Mouse (Mus musculus) limb, embryonic 10.5 days (tissue): ENCODE results near the gene Hmgn2. TPM values are rescaled to one million over a fixed set of nuclear protein-coding genes. Genes with fewer than 3 reads are reported as not detected.
A peak's percentile ranks its signal among the peaks of the same experiment; 100 is the strongest.

Source experiments
- DNase-seq: peaks from one replicate; pipeline ENCODE4 v3.0.0-alpha.2; 2017; ENCODE audit warnings: low spot score
- H3K27ac ChIP-seq: fragments of 300-500 bp; sonication (generic); 2 replicates; pipeline ENCODE4 v1.5.1; 2016; ENCODE audit warnings: mild to moderate bottlenecking
- H3K27me3 ChIP-seq: fragments of 300-500 bp; sonication (generic); 2 replicates; pipeline ENCODE4 v1.6.1; 2016; ENCODE audit warnings: low read depth, mild to moderate bottlenecking; ENCODE audit not compliant: poor library complexity, severe bottlenecking
- H3K36me3 ChIP-seq: fragments of 300-500 bp; sonication (generic); 2 replicates; pipeline ENCODE4 v1.6.1; 2016; ENCODE audit warnings: mild to moderate bottlenecking, moderate library complexity
- H3K4me1 ChIP-seq: fragments of 300-500 bp; sonication (generic); 2 replicates; pipeline ENCODE4 v1.6.1; 2016
- H3K4me3 ChIP-seq: fragments of 300-500 bp; sonication (generic); 2 replicates; pipeline ENCODE4 v1.5.1; 2016; ENCODE audit warnings: mild to moderate bottlenecking, moderate library complexity
- H3K9me3 ChIP-seq: fragments of 300-500 bp; sonication (generic); replicated peaks from 2 replicates; pipeline ENCODE4 v1.6.1; 2016; ENCODE audit warnings: mild to moderate bottlenecking
- WGBS: fragments of 180-500 bp; shearing (Covaris S2); methylation state at CpG from one replicate; pipeline ENCODE4 v1.1.7; 2016; 5-methylcytosine and 5-hydroxymethylcytosine counted together
- polyA plus RNA-seq: library from polyadenylated mRNA; unstranded; fragments of >200 nt; fragmentation: Nextera tagmentation; extraction: Ambion mirVana; gene quantifications from 2 replicates; pipeline ENCODE4 v1.2.1, GENCODE M21; 2016

Gene Hmgn2
- polyA plus RNA-seq, result 2,670 and 2,950 TPM in 2 replicates

DNA sequence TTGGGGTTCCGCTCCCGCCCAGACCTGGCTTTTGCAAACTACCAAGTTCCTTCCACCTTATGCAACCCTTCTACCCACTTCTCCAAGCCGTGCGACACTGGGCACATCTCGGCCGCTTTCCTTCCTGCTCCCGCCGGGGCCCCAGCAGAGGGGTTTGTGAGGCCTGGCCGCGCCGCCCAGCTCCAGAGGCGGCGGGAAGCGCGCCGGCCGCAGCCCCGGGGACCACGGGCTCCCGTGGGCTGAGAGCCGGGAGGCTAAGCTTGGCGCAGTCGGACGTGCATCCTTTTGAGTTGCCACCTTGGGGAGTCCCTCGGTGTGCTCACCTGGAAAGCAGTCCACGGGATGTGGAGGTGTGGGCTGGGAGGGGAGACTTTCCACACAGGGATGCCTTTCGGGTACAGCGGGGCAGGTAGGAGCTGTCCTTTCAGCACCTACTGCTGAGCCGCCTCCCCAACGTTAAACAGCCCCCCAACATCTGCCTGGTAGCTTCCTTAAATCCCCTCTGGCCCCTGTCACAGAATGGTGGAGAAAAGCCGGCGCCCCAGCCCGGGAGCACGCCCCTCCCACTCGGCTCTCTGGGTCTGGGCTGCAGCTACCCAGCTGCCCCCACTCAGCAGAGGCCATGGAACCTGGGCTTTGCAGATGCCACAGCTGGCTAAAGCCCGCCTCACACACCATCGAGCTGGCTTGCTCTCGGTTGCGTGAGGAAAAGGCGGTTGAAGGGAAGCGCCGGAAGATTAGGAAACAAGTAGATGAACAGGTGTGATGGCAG lies at the start of gene Hmgn2:
TSS of gene Hmgn2 (minus strand) at position 501 of the 772 bp plus-strand sequence.
- peak within 1 kb of the TSS; percentile 99 for H3K27ac ChIP-seq

DNA sequence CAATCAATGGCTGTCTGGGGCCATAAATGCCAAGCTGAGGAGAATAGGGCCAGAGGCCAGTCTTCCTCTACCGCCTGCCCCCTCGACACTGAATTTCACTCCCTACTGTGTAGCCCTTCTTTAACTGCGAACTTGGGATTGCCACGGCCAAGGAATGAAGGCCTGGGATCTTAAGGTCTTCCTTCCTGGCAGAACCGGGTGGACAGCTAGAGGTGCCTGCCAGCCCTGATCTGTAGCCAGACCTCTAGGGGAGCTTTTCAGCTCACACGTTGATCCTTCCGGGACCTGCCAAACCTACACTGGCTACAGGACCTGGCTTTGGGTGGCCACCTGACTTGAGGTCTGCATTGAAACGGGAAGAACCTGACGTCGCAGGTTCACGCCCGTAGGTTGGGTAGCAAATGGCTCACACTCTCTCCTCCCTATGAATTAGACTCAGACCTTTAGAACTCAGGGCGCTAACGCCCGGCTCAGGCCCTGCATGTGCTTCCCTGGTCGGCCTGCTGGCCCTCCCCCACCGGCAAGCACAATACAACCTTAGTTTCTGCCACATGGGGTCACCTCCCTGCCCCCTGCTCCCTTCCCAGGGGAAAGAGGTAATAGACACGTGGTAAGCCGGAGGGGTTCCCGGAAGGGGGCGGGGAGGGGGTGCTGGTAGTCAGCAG lies 48.9 kb upstream of the Hmgn2 start:
- H3K27ac ChIP-seq, result peak overlapping the region; percentile 86
- H3K36me3 ChIP-seq, result 0 out of 2 replicates have a peak, but pooled peaks cover 3% of the 10 kb centered on the region
- WGBS, result under 1% methylated on average over 21 of the region's 21 CpGs
- no peaks in the 10 kb centered on the region for H3K27me3 ChIP-seq
- peak; percentile 76 for DNase-seq
- no peaks in the 10 kb centered on the region for H3K9me3 ChIP-seq
- peak overlapping the region; percentile 58 for H3K4me3 ChIP-seq
- peaks cover 71% of the 10 kb centered on the region for H3K4me1 ChIP-seq

More for the DNA sequence above, at the start of gene Hmgn2:
- Histone ChIP-seq H3K9me3 (no peaks in the 10 kb centered on the region), H3K27me3 (0 out of 2 replicates have a peak, but pooled peaks cover 4% of the 10 kb centered on the region), H3K4me3 (peak within 1 kb of the TSS; percentile 79), H3K36me3 (peaks cover 67% of the 10 kb centered on the region), H3K4me1 (peaks cover 31% of the 10 kb centered on the region)
- peak; percentile 77 for DNase-seq
- WGBS, result under 1% methylated on average over 42 of the region's 42 CpGs

DNA sequence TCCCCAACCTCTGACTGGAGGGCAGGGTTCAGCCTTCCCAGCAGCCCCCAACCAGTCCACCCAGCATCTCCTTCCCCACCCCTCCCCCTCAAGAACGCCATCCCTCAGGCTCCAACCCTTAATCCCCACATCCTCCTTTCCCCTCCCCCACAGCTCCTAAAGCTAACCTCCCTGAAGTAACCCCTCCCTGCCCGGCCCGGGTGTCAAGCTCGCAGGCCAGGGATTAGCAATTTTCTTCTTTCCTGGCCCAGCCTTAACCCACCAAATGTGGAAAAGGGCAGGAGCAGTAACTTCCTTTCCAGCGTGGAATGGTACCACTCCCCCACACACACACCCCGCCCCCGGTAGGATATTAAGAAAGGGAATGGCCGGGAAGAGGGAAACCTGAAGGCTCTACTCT lies 48.3 kb upstream of the Hmgn2 start:
- Histone ChIP-seq H3K9me3 (no peaks in the 10 kb centered on the region), H3K27ac (peak overlapping the region; percentile 86), H3K4me3 (peak overlapping the region; percentile 58), H3K36me3 (0 out of 2 replicates have a peak, but pooled peaks cover 3% of the 10 kb centered on the region), H3K27me3 (no peaks in the 10 kb centered on the region), H3K4me1 (peaks cover 77% of the 10 kb centered on the region)
- DNase-seq, result peak; percentile 73
- WGBS, result 0% methylated on average over 8 of the region's 8 CpGs

DNA sequence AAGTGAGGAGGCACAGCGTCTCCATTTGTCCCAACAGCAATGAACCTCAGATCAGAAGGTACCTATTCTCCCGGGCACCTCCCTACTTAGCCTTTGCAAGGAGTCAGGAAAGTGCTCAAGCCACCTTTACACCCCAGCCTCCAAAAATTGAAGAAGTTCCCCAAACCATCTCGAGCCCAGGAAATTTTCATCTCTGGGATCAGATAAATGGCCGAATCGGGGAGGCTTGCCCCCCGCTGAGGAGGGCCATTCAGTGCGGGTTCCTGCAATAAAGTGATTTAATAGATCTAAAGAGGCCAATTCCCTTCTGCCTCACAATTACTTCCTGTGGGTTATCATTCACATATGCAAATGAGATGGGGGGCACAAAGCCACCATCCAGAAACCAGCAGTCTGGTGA lies 47.8 kb upstream of the Hmgn2 start:
- H3K36me3 ChIP-seq, result 0 out of 2 replicates have a peak, but pooled peaks cover 3% of the 10 kb centered on the region
- H3K9me3 ChIP-seq, result no peaks in the 10 kb centered on the region
- WGBS, result 3% methylated on average over 7 of the region's 7 CpGs
- no peak for DNase-seq
- peaks cover 82% of the 10 kb centered on the region for H3K4me1 ChIP-seq
- peak overlapping the region; percentile 86 for H3K27ac ChIP-seq
- H3K4me3 ChIP-seq, result peak overlapping the region; percentile 58
- H3K27me3 ChIP-seq, result no peaks in the 10 kb centered on the region

DNA sequence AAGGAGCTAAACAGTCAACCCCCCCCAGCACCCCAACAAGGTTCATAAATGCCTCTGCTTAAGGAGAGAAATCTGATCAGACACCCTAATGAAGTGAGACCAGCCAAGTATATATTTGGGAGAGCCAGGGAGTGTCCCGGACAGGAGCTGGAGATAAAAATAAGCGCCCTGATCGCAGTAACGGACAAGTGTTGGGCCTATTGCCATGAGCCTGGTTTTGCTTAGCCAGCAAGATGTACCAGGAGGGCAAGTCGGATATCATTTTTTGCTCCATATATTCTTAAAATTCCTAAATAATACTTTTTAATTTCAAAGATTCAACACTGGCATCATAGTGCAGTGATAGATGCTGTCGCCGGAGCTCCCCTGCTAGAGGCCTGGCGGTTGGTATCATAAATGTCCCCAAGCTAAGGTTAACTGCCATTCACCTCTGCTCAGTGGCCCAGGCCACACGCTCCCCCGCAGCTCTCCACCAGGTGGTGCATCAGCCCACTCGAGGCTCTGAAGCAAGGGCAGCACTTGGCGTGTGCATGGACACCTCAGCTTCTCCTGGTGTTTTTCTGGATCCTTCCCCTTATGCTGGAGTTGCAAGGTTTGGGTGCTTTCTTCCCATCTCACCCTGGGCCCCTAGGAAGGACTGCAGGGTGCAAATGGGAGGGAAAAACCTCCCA lies 44.5 kb upstream of the Hmgn2 start:
- peak; percentile 58 for DNase-seq
- no peaks in the 10 kb centered on the region for H3K27me3 ChIP-seq
- no peak overlapping the region for H3K27ac ChIP-seq
- H3K36me3 ChIP-seq, result peaks cover 15% of the 10 kb centered on the region; the same call in 1 of the 2 replicates
- H3K4me1 ChIP-seq, result peaks cover 61% of the 10 kb centered on the region
- no peaks in the 10 kb centered on the region for H3K9me3 ChIP-seq
- H3K4me3 ChIP-seq, result no peak overlapping the region
- 52% methylated on average over 12 of the region's 12 CpGs for WGBS

DNA sequence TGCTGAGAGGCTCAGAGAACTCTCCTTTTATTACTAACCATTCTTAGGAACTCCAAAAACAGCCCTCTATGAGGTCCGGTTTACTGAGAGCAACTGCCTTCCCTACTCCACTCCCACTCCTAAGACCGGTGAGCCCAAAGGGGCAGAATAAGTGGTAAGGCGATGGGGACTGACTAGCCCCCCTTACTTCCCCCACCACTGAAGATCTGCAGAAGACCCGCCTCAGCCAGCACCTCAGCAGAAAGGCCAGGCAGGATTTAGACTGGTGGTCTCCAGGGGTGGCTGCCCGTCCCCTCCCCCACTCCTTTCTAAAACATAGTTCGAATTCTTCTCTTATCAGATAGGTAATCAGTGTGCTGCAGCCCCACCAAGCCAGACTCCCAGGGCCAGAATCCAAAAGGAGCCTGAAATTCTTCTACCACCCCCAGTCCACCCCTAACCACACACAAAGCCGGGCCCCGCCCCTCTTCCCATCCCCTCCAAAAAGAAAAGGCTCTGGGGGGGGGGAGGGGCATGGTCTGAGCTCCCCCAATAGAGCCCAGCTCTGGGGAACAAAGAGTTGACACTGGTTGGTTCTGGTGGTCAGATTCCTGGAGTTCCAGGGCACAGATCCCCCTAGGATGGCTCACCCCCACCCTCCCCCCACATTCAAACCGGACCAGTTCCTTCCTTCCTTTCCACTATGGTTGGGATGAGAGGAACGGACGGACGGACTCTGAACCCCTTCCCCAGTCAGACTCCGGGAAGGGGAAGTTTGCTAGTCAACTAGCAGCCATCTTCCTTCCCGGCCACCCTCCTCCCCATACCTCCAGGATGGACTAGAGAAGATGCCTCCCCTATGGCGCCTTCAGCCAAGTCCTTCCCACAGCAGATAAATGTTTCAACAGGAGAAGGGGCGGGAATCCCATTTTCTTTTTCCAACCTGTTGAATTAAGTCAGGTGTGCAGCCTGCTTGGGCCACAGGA lies 43.3 kb upstream of the Hmgn2 start:
- Histone ChIP-seq H3K9me3 (no peaks in the 10 kb centered on the region), H3K36me3 (peaks cover 28% of the 10 kb centered on the region), H3K27ac (peak overlapping the region; percentile 64), H3K4me3 (peak overlapping the region; percentile 8; the same call in 1 of the 2 replicates), H3K4me1 (peaks cover 49% of the 10 kb centered on the region), H3K27me3 (no peaks in the 10 kb centered on the region)
- WGBS, result 23% methylated on average over 16 of the region's 16 CpGs
- no peak for DNase-seq

DNA sequence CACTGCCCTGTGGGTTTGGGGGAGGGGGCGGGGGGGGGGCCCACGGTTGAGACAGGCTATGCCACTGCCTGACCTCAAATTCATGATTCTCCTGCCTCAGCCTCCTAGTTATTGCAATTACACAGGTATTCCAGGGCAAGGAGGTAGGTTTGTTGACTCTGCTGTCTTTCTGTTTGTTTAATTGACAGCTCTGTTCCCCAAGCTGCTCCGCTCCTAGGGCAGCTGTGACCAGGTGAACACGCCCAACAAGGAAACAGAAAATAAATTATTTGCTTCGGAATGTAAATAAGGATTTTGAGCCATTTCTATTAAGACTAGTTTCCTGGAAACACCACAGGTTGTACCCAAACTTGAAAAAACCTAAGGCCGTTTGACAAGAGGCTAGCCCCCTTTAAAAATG lies 41.3 kb upstream of the Hmgn2 start:
- 86% methylated on average over 6 of the region's 6 CpGs for WGBS
- Histone ChIP-seq H3K4me1 (peaks cover 31% of the 10 kb centered on the region), H3K36me3 (peaks cover 41% of the 10 kb centered on the region), H3K27ac (no peak overlapping the region), H3K4me3 (no peak overlapping the region), H3K27me3 (no peaks in the 10 kb centered on the region), H3K9me3 (no peaks in the 10 kb centered on the region)
- DNase-seq, result no peak

DNA sequence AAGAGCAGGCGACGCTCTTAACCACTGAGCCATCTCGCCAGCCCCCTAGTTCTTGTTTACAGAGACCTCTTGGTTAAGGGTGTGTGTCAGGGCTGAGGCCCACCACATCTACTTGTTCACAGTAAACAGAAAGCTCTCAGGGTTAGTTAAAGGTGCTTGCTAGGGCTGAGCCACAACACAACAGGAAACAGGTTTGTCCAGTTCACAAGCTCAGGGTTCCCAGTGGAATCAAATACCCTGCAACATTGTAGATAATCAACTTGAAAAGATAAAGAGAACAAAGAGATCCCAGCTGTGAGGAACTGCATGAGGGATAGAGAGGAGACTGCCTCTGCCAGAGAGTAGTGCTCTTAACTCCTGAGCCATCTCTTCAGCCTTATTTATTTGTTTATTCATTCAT lies 38.4 kb upstream of the Hmgn2 start:
- Histone ChIP-seq H3K27me3 (no peaks in the 10 kb centered on the region), H3K4me3 (no peak overlapping the region), H3K36me3 (peaks cover 52% of the 10 kb centered on the region), H3K27ac (no peak overlapping the region), H3K9me3 (no peaks in the 10 kb centered on the region), H3K4me1 (peaks cover 12% of the 10 kb centered on the region)
- no peak for DNase-seq
- 95% methylated on average over 3 of the region's 3 CpGs for WGBS

DNA sequence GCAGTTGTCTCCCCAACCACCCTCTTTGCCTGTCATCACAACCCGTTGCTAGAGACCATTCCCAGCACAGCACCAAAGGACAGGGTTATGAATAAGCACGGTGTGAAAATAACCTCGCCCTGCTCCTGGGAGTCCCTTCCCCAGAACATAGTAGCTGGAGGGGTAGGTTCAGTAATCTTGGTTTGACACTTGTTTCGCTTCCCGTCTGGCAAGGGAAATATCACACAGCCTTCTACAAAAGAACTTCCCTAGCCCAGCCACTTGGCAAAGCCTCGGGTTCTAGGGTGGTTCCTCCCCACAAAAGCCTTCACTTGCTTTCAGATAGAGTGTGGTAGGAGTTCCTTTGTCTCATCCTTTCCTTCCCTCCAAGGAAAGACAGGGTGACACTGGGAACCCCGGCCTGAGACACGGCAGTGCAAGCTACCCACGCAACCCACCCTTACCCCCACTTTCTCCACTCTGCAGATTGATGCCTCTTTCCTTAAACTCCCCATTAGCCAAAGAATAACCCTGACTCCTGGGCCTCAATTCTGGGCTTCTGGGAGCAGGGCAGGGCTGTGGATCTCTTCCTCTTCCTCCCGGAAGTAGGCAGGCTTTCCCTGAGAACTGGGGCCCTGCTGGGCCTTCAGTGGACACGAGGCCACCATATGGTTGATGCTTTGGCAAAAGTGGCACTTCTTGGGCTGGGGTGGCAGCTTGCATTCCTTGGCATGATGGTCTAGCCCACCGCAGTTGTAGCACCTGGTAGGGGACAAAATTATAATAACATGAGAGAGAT lies 37.3 kb upstream of the Hmgn2 start:
- 92% methylated on average over 12 of the region's 12 CpGs for WGBS
- H3K27ac ChIP-seq, result no peak overlapping the region
- H3K36me3 ChIP-seq, result peaks cover 52% of the 10 kb centered on the region
- 0 out of 2 replicates have a peak, but pooled peaks cover 3% of the 10 kb centered on the region for H3K4me1 ChIP-seq
- H3K4me3 ChIP-seq, result no peak overlapping the region
- no peaks in the 10 kb centered on the region for H3K9me3 ChIP-seq
- no peak for DNase-seq
- H3K27me3 ChIP-seq, result no peaks in the 10 kb centered on the region

DNA sequence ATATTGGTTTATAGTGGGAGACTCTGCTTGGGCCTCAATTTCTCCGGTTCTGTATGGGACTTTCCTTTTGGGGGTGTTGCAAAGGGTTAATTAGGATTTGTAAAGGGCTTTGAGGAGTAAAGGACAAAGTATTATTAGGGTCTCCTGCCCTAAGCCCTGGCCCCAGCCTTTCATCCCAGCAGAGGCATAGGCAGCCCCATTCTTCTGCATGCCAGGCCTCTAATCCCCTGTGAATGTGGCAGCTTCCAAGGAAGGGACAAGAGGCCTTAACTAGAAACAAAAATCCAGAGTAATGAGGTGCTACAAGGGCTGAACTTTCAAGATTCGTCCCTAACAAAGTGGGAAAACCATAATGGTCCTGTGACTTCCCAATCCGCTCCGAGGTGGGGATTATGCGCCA lies 34.5 kb upstream of the Hmgn2 start:
- H3K4me1 ChIP-seq, result peaks cover 10% of the 10 kb centered on the region
- no peaks in the 10 kb centered on the region for H3K27me3 ChIP-seq
- peaks cover 41% of the 10 kb centered on the region for H3K36me3 ChIP-seq
- H3K9me3 ChIP-seq, result no peaks in the 10 kb centered on the region
- 68% methylated on average over 5 of the region's 5 CpGs for WGBS
- H3K4me3 ChIP-seq, result no peak overlapping the region
- no peak overlapping the region for H3K27ac ChIP-seq
- DNase-seq, result no peak

DNA sequence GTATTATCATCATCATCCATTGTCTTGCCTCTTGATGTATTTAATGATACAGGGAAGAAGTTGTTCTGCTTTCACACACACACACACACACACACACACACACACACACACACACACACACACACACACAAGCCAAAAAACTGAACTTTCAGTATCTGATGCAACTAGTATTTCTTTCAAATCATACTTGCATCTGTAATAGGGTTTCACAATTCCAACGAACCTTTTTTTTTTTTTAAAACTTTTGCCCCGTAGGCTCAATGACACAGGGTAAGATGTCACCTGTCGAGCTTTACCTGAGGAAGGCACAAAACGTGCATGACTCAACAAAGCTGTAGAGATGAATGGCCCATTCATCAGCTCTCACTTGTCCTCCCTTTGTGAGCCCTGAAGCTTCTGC lies 33.8 kb upstream of the Hmgn2 start:
- Histone ChIP-seq H3K27ac (no peak overlapping the region), H3K9me3 (no peaks in the 10 kb centered on the region), H3K36me3 (peaks cover 37% of the 10 kb centered on the region), H3K4me3 (no peak overlapping the region), H3K4me1 (peaks cover 10% of the 10 kb centered on the region), H3K27me3 (no peaks in the 10 kb centered on the region)
- WGBS, result 65% methylated on average over 4 of the region's 4 CpGs
- DNase-seq, result no peak
